Mouse (Mus musculus) lung, adult 2 months (tissue): ENCODE results near the gene Lsmem1. TPM values are rescaled to one million over a fixed set of nuclear protein-coding genes. Genes with fewer than 3 reads are reported as not detected.

Experiments
- DNase-seq: peaks from one replicate; pipeline ENCODE4 v3.0.0; 2022
- H3K4me1 ChIP-seq: fragments of 200-500 bp; 2 replicates; pipeline ENCODE4 v1.6.1; 2011; ENCODE audit warnings: low read length; ENCODE audit not compliant: control insufficient read depth, insufficient read depth
- H3K4me3 ChIP-seq: fragments of 200-500 bp; replicated peaks from 2 replicates; pipeline ENCODE3; 2011; ENCODE audit warnings: low read depth, mild to moderate bottlenecking, control low read depth, low read length; ENCODE audit errors: extremely low read depth
- CTCF ChIP-seq: fragments of 200-500 bp; IDR thresholded peaks from 2 replicates; pipeline ENCODE4 v1.5.1; 2011; ENCODE audit warnings: mild to moderate bottlenecking, low read length, control low read depth; ENCODE audit not compliant: insufficient read depth
- POLR2A ChIP-seq: fragments of 200-500 bp; IDR thresholded peaks from 2 replicates; pipeline ENCODE4 v1.6.1; 2011; ENCODE audit warnings: low read depth, mild to moderate bottlenecking, control low read depth, low read length, borderline replicate concordance; ENCODE audit errors: extremely low read depth
- WGBS: fragments of 180-500 bp; shearing (Covaris S2); methylation state at CpG from one replicate; pipeline ENCODE4 v1.1.7; 2018; 5-methylcytosine and 5-hydroxymethylcytosine counted together
- polyA plus RNA-seq: library from polyadenylated mRNA; depleted of rRNA; stranded (reverse); fragments of >200 nt; gene quantifications from 2 replicates; pipeline ENCODE4 v1.2.3, GENCODE M21; 2012

The Lsmem1 gene
- polyA plus RNA-seq, 1 experiment, result 0.53 TPM

- Histone ChIP-seq H3K4me3 (no peak overlapping the region), H3K4me1 (no peaks in the 10 kb centered on the region)
- TF ChIP-seq CTCF (no peak), POLR2A (no peak)
- DNase-seq, result no peak
- WGBS, result 95% methylated on average over 2 of the region's 2 CpGs
These were observed 32.3 kb upstream of the Lsmem1 start for GRCm38 (mm10) chr12:40231632-40232031.

- no peak for DNase-seq
- TF ChIP-seq CTCF (no peak), POLR2A (no peak)
- Histone ChIP-seq H3K4me1 (peaks cover 10% of the 10 kb centered on the region), H3K4me3 (no peak overlapping the region)
- WGBS, result 93% methylated on average over 9 of the region's 9 CpGs
These were observed 25.0 kb upstream of the Lsmem1 start for GRCm38 (mm10) chr12:40224171-40224880.

- 18% methylated on average over 10 of the region's 10 CpGs for WGBS
- no peak for DNase-seq
- TF ChIP-seq POLR2A (no peak), CTCF (no peak)
These were observed 24.4 kb upstream of the Lsmem1 start for GRCm38 (mm10) chr12:40223676-40224075.

GRCm38 (mm10) chr12:40223082-40223619 lies 23.9 kb upstream of the Lsmem1 start:
- TF ChIP-seq CTCF (no peak), POLR2A (peak; percentile 100)
- peaks cover 10% of the 10 kb centered on the region for H3K4me1 ChIP-seq
- whole genome bisulfite sequencing, result under 1% methylated on average over 47 of the region's 47 CpGs
- peak; percentile 98 for DNase-seq
- peak overlapping the region; percentile 78 for H3K4me3 ChIP-seq

More at GRCm38 (mm10) chr12:40223676-40224075, 24.4 kb upstream of the Lsmem1 start:
- peaks cover 10% of the 10 kb centered on the region for H3K4me1 ChIP-seq
- peak overlapping the region; percentile 62 for H3K4me3 ChIP-seq

- peak overlapping the region; percentile 78 for H3K4me3 ChIP-seq
- peak; percentile 92 for DNase-seq
- under 1% methylated on average over 81 of the region's 81 CpGs for WGBS
These were observed 23.2 kb upstream of the Lsmem1 start for GRCm38 (mm10) chr12:40222251-40223081.

GRCm38 (mm10) chr12:40221611-40222010 lies 22.3 kb upstream of the Lsmem1 start:
- 3% methylated on average over 5 of the region's 5 CpGs for WGBS
- no peak for TF ChIP-seq POLR2A
- no peak for TF ChIP-seq CTCF

More at GRCm38 (mm10) chr12:40222251-40223081, 23.2 kb upstream of the Lsmem1 start:
- peak; percentile 72; the same call in 1 of the 2 replicates for TF ChIP-seq POLR2A
- TF ChIP-seq CTCF, result no peak
- H3K4me1 ChIP-seq, result peaks cover 12% of the 10 kb centered on the region

GRCm38 (mm10) chr12:40220896-40221295 lies 21.6 kb upstream of the Lsmem1 start:
- Histone ChIP-seq H3K4me1 (peaks cover 12% of the 10 kb centered on the region), H3K4me3 (peak overlapping the region; percentile 45)
- WGBS, result 5% methylated on average over 3 of the region's 3 CpGs
- no peak for TF ChIP-seq POLR2A
- no peak for TF ChIP-seq CTCF
- DNase-seq, result no peak

More at GRCm38 (mm10) chr12:40221611-40222010, 22.3 kb upstream of the Lsmem1 start:
- no peak for DNase-seq
- peak overlapping the region; percentile 78 for H3K4me3 ChIP-seq
- peaks cover 12% of the 10 kb centered on the region for H3K4me1 ChIP-seq

GRCm38 (mm10) chr12:40220001-40220570 lies 20.8 kb upstream of the Lsmem1 start:
- H3K4me1 ChIP-seq, result peaks cover 12% of the 10 kb centered on the region
- peak; percentile 46 for DNase-seq
- 11% methylated on average over 3 of the region's 3 CpGs for WGBS
- H3K4me3 ChIP-seq, result peak overlapping the region; percentile 45
- TF ChIP-seq POLR2A, result no peak
- no peak for TF ChIP-seq CTCF

- Histone ChIP-seq H3K4me3 (no peak overlapping the region), H3K4me1 (peaks cover 10% of the 10 kb centered on the region)
- WGBS, result 40% methylated on average over 2 of the region's 2 CpGs
- no peak for DNase-seq
- TF ChIP-seq CTCF (no peak), POLR2A (no peak)
These were observed 19.2 kb upstream of the Lsmem1 start for GRCm38 (mm10) chr12:40218430-40218945.
